Mouse (Mus musculus): ENCODE measurements around the gene Hoxa4.

Gene Hoxa4

DNA sequence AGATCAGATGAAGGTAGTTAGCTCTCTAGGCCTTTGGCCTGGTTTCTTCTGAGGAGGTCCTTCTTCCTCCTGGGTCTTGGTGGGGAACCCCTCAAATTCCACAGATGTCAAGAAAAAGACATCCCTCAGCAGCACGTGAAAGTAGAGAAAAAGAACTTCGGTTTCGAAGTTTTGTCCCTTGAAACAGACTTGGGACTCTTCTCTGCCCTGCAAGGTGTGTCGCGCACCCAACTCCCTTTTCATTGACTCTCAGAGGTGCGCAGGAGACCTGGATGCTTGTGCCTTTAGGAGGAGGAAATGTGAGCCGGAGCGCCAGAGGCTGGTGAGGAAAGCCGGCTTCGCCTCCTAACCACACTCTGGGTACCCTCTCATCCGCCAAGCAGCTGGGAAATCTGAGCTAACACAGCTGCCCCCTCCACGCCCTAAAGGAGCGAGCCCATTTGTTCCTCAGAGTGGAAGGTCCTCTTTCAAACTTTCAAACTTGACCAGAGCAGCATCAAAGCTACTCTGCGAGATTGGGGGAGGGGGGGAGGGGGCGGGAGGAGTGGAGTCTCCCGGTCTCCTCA, 41.1 kb downstream of the Hoxa4 start:
- DNase-seq (ENCODE audit: low spot score), result no peak

All from yolk sac, embryonic 10.5 days (tissue).